Mouse (Mus musculus) left cerebral cortex, adult 2 months (tissue): ENCODE data around the gene Gab1. TPM values are rescaled to one million over a fixed set of nuclear protein-coding genes. Genes with fewer than 3 reads are reported as not detected.

Experiments
- DNase-seq, 2 experiments: peaks; one replicate each; pipeline ENCODE4 v3.0.0; 2021 to 2022; ENCODE audit warnings: low spot score in 2 of 2, mixed read lengths in 1 of 2; ENCODE audit errors: extremely low spot score in 1 of 2
- H3K27ac ChIP-seq: fragments of 200-600 bp; 2 replicates; pipeline ENCODE4 v1.8.1; 2022
- H3K4me3 ChIP-seq: fragments of 200-600 bp; 2 replicates; pipeline ENCODE4 v1.8.1; 2022
- CTCF ChIP-seq: fragments of 200-600 bp; IDR thresholded peaks from 2 replicates; pipeline ENCODE4 v1.8.1; 2022; ENCODE audit warnings: antibody characterized with exemption, mild to moderate bottlenecking, moderate library complexity
- intact Hi-C: fragments of 180-260 bp; cut with DNase I; formaldehyde crosslinking; loops from one replicate; pipeline ENCODE4 v1.15.1; 2025
- total RNA-seq, 2 experiments: library from RNA; stranded (reverse); gene quantifications; 2 replicates each; pipeline ENCODE4 v1.2.3; 2021

Gab1 gene
- total RNA-seq, 2 experiments from 2014 or later = 11.4 to 13.0 TPM

GRCm38 (mm10) chr8:80832534-80832933, 47.8 kb downstream of the Gab1 start:
- TF ChIP-seq CTCF = no peak
- intact Hi-C loops = no loop called here
- Histone ChIP-seq H3K4me3 (no peak overlapping the region), H3K27ac (no peak overlapping the region)
- no peak for DNase-seq

DNA sequence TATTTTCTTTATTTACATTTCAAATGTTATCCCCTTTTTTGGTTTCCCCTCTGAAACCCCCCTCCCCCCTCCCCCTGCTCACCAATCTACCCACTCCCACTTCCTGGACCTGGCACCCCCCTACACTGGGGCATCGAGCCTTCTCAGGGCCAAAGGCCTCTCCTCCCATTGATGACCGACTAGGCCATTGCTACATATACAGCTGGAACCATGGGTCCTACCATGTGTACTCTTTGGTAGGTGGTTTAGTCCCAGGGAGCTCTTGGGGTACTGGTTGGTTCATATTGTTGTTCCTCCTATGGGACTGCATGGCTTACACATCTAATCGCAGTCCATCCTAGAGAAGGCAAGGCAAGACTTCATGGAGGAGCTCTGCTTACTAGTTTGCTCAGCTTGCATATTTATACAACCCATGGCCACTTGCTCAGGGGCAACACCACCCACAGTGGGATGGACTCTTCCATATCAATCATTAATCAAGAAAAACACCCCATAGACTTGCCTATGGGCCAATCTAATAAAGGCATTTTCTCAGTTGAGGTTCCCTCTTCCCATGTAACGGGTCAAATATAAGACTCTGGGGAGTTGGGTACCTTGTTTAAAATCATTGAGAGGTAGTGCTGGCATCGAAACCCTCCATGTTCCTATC, 48.3 kb downstream of the Gab1 start:
- H3K27ac ChIP-seq = no peak overlapping the region
- TF ChIP-seq CTCF = no peak
- DNase-seq = no peak
- intact Hi-C loops = no loop called here
- H3K4me3 ChIP-seq = no peak overlapping the region

GRCm38 (mm10) chr8:80830724-80831566, 49.4 kb downstream of the Gab1 start:
- H3K27ac ChIP-seq = peak overlapping the region; percentile 34; the same call in 1 of the 2 replicates
- DNase-seq = no peak
- TF ChIP-seq CTCF = no peak

DNA sequence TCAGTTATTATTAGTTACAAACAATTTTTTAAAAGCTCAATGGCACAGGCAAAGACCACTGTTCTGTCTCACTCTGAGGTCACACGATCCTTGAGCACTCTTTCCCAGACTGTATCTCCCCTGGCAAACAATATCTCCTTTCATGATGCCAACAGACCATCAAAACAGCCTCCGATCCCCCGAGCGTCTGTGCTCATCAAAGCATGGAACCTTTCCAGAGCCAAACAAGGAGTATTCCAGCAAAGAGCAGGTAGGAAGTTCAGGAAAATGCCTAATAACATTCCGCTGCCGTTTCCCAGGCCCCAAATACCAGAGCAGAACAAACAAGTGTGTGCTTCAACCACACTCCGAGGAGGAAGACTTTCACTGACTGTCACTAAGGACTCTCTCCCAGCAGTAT, 50.2 kb downstream of the Gab1 start:
- peak overlapping the region; percentile 34; the same call in 1 of the 2 replicates for H3K27ac ChIP-seq
- intact Hi-C loops = no loop called here
- no peak overlapping the region for H3K4me3 ChIP-seq
- TF ChIP-seq CTCF = no peak
- no peak for DNase-seq

More at GRCm38 (mm10) chr8:80830724-80831566, 49.4 kb downstream of the Gab1 start:
- no peak overlapping the region for H3K4me3 ChIP-seq
- intact Hi-C loops = no loop called here

DNA sequence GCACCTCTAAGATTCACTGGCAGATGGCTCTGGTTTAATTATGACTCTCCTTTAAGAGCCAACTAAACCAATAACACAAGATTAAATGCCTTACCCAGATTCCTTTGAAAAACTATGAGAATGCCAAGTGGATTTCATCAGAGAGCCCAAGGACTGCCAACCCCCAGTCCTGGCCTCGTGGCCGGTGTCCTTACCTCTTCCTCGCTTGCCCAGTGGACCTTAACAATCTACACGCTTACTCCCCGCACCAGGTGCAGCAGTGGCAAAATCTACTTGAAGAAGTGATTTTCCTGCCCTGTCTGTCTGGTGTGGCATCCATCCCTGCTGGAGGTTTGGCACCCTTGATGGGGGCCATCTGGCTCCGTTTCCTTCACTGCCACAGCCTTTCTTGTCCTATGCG, 53.3 kb downstream of the Gab1 start:
- no peak for DNase-seq
- intact Hi-C loops = no loop called here
- no peak overlapping the region for H3K4me3 ChIP-seq
- H3K27ac ChIP-seq = no peak overlapping the region
- no peak for TF ChIP-seq CTCF

DNA sequence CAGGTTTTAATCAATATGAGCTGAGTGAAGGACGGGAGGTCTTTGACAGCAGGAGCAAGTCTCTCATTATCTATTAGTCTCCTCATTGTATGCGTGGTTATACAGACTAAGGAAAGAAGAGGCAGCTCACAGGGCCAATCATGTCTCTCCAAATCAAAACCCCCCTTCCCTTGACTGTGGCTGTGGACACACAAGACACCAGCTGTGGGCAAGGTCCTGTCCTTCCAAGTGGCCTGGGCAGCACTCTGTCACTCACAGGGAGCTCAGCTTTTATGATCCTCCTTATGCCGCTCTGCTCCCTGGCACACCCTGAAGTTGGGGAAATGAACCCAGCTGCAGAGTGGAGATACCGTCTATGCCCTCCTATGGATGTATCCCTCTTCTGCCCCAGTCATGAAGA, 55.2 kb downstream of the Gab1 start:
- no peak overlapping the region for H3K27ac ChIP-seq
- no peak for TF ChIP-seq CTCF
- no peak overlapping the region for H3K4me3 ChIP-seq
- DNase-seq = no peak
- intact Hi-C loops = no loop called here

- peak overlapping the region; percentile 12; the same call in 1 of the 2 replicates for H3K27ac ChIP-seq
- no peak for TF ChIP-seq CTCF
- intact Hi-C loops = no loop called here
- no peak for DNase-seq
- no peak overlapping the region for H3K4me3 ChIP-seq
These were observed 55.9 kb downstream of the Gab1 start for GRCm38 (mm10) chr8:80824426-80824825.

- intact Hi-C loops = no loop called here
- no peak for TF ChIP-seq CTCF
- peak overlapping the region; percentile 40; the same call in 1 of the 2 replicates for H3K27ac ChIP-seq
These were observed 57.1 kb downstream of the Gab1 start for GRCm38 (mm10) chr8:80823250-80823649.

GRCm38 (mm10) chr8:80821367-80822225, 58.7 kb downstream of the Gab1 start:
- intact Hi-C loops = no loop called here
- no peak for TF ChIP-seq CTCF
- DNase-seq = no peak
- H3K27ac ChIP-seq = no peak overlapping the region
- H3K4me3 ChIP-seq = no peak overlapping the region

More at GRCm38 (mm10) chr8:80823250-80823649, 57.1 kb downstream of the Gab1 start:
- no peak for DNase-seq
- no peak overlapping the region for H3K4me3 ChIP-seq

DNA sequence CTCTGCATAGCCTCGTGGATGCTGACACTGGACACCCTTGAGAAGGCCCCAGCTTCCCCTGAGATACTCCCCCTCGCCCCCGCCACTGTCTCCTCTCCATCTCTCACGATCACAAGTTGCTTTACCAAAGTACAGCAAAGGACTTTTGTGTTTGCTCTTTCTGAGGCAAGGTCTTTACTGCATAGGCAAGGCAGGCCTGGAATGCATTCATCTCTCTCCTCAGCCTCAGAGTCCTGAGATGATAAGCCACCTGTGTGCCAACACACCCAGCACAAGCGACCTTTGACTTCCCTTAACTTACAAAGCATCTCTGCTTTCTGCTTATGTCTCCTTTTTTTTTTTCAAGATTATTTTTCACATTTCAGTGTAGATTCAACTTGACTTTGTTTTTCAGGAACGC, 61.3 kb downstream of the Gab1 start:
- TF ChIP-seq CTCF = no peak
- no peak for DNase-seq
- intact Hi-C loops = loop anchor here (5.0 kb wide), 1 partner anchor 38 kb away; no protein-coding TSS in a partner anchor

DNA sequence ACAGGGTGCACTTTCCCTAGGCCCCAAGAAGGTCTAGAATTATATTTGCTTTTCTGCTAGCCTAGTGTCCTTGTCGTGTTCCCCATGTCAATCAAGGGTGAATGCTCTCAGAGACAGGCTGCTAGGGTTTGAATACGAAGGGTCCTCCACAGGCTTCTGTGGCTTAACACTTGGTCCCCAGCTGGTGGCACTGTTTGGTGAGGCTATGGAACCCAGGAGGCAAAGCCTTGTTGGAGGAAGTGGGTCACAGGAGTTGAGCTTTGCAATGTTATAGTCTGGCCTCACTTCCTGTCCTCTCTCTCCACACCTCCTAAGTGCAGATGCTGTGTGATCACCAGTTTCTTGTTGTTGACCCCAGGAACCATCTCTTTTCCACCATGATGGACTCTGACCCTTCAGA, 63.3 kb downstream of the Gab1 start:
- TF ChIP-seq CTCF = no peak; the same call in 1 of the 2 replicates
- DNase-seq = no peak
- H3K27ac ChIP-seq = no peak overlapping the region
- intact Hi-C loops = loop anchor here (5.0 kb wide), 1 partner anchor 40 kb away; no protein-coding TSS in a partner anchor
- no peak overlapping the region for H3K4me3 ChIP-seq

More for the DNA sequence above, 61.3 kb downstream of the Gab1 start:
- Histone ChIP-seq H3K27ac (no peak overlapping the region), H3K4me3 (no peak overlapping the region)
